Mouse (Mus musculus): ENCODE measurements at regions not wholly inside any gene's neighbourhood (a gene's known extent, or its start where the extent isn't known, plus 50 kb on each side); places are given as distances from the start of the nearest gene placed in this dataset.
A peak's percentile ranks its signal among the peaks of the same experiment; 100 is the strongest.

DNA sequence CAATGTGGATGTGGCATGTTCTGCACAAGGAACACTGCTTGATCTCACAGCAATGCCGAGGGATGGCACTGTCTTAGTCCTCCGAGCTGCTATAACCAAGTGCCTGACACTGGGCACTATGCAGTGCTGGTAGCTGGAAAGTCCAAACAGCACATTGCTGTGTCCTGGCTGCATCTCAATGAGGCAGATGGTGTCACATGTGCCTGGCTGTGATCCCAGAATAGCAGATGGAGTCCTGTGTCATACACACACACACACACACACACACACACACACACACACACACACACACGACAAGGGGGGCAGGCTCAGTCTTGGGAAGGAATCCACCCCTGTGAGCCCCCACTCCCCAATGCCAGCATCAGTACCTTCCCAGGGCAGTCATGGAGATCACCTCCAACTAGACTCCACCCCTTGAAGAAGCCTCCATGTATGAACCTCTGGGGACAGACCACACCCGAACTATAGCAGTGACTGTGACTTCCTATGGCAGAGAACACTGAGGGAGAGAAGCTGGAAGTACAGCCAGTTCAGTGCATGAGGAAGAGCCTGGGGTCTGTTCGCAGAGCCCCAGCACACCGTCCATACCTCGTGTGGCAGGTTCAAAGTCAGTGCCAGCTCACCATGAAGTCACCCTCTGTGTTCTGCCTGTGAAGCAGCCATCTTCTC lies 160.3 kb downstream of the Cryba4 start:
- Histone ChIP-seq H3K27ac (replicated peaks) (peak overlapping the region; percentile 92), H3K27me3 (no peaks in the 10 kb centered on the region), H3K9ac (replicated peaks) (no peak overlapping the region), H3K4me3 (no peak overlapping the region), H3K36me3 (no peaks in the 10 kb centered on the region), H3K4me2 (replicated peaks) (no peak overlapping the region), H3K9me3 (no peaks in the 10 kb centered on the region), H3K4me1 (peaks cover 36% of the 10 kb centered on the region)
- 48% methylated on average over 7 of the region's 7 CpGs for WGBS
- ATAC-seq (replicated peaks): peak; percentile 75

DNA sequence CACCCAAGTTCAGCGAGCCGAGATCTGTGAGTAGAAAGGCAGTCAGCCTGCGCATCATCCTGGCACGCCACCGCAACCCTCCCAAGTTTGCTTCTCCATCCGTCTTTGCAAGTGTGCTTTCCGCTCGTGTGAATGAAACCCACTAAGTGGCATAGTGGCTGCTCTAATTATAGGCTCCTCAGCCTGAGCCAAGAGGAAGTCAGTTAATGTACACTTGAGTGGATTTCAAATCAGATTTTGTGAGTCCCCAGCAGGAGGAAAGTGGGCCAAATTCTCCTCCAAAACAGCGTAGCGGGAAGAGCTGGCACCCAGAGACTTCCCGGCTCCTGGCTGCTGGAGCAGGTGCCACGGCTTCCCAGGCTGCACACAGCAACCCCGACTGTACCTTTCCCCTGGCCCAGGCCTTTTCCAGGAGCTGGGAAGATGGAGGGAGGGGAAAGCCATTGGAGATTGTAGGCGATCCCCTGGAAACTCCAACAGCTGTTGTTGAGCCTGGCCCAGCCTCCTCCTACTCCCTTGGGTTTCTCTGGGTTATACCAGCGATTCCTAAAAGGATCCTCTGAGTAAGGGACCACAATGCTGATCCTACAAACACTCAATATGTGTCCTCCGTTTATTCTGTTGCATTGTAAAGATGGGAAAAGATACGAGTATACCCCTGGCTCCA lies 158.3 kb downstream of the Cryba4 start:
- Histone ChIP-seq H3K27ac (replicated peaks) (peak overlapping the region; percentile 92), H3K9me3 (no peaks in the 10 kb centered on the region), H3K27me3 (no peaks in the 10 kb centered on the region), H3K4me1 (peaks cover 48% of the 10 kb centered on the region), H3K9ac (replicated peaks) (no peak overlapping the region), H3K36me3 (no peaks in the 10 kb centered on the region), H3K4me3 (no peak overlapping the region), H3K4me2 (replicated peaks) (peak overlapping the region; percentile 14; the same call in 1 of the 2 replicates)
- 27% methylated on average over 17 of the region's 17 CpGs for WGBS
- peak; percentile 79 for ATAC-seq (replicated peaks)

DNA sequence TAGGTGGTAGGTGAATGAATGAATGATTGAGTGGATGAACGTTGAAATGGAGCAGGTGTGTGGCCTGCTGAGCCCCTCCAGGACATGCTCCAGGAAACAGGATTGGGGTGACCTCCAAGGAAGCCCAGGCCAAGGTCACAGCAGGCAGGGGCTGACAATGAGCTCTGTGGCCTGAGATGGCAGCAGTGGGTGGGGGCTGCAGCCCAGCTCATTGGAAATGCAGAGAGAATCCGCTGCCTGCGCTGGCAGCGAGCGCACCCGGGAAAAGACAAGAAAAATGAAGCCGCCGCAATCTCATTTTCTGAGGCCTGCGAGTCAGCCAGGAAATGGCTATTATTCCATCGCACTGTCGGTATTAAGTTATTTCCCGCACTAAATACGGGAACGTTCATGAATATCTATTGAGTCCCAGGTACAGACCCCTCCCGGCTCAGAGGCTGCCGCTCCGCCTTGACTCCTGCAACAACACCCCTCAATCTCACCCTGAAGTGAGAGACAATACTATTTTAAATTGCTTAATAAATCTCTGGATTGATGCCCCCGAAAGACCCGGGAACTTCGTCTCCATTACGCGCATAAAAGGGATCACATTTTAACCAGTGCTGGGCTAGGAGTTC lies 153.7 kb downstream of the Cryba4 start:
- Histone ChIP-seq H3K9me3 (no peaks in the 10 kb centered on the region), H3K4me2 (replicated peaks) (peak overlapping the region; percentile 14; the same call in 1 of the 2 replicates), H3K27me3 (no peaks in the 10 kb centered on the region), H3K4me3 (no peak overlapping the region), H3K4me1 (peaks cover 38% of the 10 kb centered on the region), H3K9ac (replicated peaks) (no peak overlapping the region), H3K36me3 (no peaks in the 10 kb centered on the region), H3K27ac (replicated peaks) (peak overlapping the region; percentile 32)
- 26% methylated on average over 22 of the region's 22 CpGs for whole genome bisulfite sequencing
- ATAC-seq (replicated peaks): no peak

DNA sequence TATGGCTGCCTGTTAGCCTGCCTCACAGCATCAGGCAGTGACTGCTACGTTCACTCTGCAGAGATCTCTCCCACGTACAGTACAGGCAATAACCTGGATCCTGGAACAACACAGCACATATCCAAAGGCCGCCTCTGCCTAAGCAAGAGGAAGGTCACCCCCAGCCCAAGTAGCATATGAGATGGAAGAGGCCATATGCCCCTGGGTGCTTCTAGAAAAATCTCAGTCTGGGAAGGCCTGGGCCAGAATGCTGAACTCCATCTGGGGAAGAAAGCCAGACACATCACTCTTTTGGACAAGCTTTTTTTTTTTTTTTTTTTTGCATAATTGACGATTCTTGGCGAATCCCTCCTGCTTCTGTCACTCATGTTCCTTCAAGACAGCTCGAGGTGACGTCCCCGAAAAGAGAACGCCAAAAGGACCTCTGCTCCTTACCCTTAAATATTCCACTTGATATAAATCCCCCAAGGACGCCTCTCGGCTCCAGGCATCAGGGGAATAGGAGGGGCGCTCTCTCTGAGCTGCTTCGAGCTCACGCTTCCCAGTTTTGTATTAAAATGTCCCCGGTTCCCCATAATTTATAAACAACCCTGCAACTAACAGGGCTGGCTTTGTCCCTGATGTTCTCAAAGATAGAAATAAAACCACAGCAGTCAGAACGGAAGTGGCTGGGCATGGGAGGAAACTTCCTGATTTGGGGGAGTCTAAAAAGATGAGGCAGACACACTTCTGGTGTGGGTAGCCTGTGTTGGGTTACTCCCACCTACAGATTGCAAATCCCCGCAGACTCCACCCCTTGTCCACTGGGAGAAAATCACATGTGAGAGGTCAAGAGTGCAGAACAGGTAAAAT lies 150.4 kb downstream of the Cryba4 start:
- Histone ChIP-seq H3K36me3 (no peaks in the 10 kb centered on the region), H3K9ac (replicated peaks) (no peak overlapping the region), H3K27me3 (no peaks in the 10 kb centered on the region), H3K9me3 (no peaks in the 10 kb centered on the region), H3K4me3 (no peak overlapping the region), H3K27ac (replicated peaks) (peak overlapping the region; percentile 77), H3K4me1 (peaks cover 27% of the 10 kb centered on the region), H3K4me2 (replicated peaks) (no peak overlapping the region)
- peak; percentile 53 for ATAC-seq (replicated peaks)
- WGBS: 48% methylated on average over 17 of the region's 17 CpGs

DNA sequence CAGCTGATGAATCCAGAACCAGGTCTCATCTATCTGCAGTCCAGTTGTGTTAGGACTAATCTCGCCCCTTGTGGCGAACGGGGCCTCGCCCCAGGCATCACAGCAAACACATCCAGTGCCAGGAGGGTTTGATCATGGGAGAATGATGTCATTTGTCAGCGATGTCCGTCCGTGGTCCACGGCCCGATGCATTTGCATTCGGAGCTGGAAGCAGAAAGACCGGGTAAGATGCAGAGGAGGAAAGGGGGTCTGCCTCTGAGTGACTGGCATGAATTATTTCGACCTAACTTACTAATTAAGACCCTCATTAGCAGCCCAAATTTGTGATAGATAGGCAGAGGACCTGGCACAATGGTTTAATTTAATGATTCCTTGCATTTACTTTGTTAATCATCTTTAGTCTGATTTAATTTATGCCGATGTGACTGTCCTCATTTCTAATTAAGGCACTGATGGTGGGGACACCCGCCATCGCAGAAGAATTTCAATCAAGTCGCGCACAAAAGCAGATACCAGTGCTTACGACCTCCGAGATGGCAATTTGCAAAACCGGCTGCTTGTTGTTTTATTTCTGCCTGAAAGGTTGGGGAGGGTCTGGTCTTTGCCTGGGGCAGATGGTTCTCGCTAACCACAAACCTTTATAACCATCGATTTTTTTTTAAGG lies 141.9 kb downstream of the Cryba4 start:
- H3K4me3 ChIP-seq: no peak overlapping the region
- H3K36me3 ChIP-seq: no peaks in the 10 kb centered on the region
- H3K9ac ChIP-seq (replicated peaks): no peak overlapping the region; the same call in 1 of the 2 replicates
- 8% methylated on average over 22 of the region's 22 CpGs for WGBS
- no peaks in the 10 kb centered on the region for H3K9me3 ChIP-seq
- no peaks in the 10 kb centered on the region for H3K27me3 ChIP-seq
- H3K27ac ChIP-seq (replicated peaks): peak overlapping the region; percentile 76
- H3K4me1 ChIP-seq: peaks cover 16% of the 10 kb centered on the region
- no peak overlapping the region for H3K4me2 ChIP-seq (replicated peaks)
- ATAC-seq (replicated peaks): peak; percentile 83

DNA sequence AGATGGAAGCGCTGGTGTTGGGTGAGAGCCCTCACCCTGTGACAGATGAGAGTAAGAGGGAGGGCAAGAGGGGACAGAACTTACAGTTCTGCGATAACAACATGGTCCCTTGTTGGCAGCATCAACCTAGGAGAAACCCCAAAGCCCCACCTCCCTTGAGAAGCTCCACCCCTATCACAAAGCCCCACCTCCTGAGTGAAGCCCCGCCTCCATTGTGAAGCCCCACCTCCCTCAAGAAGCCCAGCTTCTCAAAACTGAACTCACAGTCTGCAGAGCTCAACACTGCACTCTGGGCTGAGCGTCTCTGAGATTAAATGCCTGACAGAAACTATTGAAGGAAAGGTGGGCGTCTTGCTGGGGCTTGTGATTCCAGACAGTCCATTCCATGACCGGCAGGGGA lies 131.6 kb downstream of the Cryba4 start:
- Histone ChIP-seq H3K9me3 (no peaks in the 10 kb centered on the region), H3K9ac (replicated peaks) (no peak overlapping the region), H3K4me1 (peaks cover 30% of the 10 kb centered on the region), H3K36me3 (no peaks in the 10 kb centered on the region), H3K4me3 (no peak overlapping the region), H3K27ac (replicated peaks) (no peak overlapping the region), H3K4me2 (replicated peaks) (no peak overlapping the region), H3K27me3 (no peaks in the 10 kb centered on the region)
- ATAC-seq (replicated peaks): no peak
- WGBS: 70% methylated on average over 6 of the region's 6 CpGs

DNA sequence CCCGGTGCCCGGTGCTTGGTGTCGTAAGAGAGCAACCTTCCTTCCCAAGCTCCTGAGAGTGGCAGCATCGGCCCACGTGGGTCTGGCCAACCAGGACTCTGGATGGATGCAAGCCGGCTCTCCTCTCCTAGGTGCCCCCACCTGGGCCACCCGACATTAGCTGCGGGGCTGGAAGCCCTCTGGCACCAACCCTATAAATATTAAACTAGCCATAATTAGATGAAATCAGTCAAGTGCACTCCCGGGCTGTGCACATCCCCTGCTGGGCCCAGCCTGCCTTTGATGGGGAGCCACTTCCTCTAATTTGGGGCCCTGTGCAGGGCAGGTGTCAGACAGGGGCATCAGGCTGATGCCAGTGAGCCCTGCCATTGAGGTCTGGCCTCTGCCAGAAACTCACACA lies 130.8 kb downstream of the Cryba4 start:
- H3K9me3 ChIP-seq: no peaks in the 10 kb centered on the region
- no peaks in the 10 kb centered on the region for H3K36me3 ChIP-seq
- no peaks in the 10 kb centered on the region for H3K27me3 ChIP-seq
- H3K4me3 ChIP-seq: no peak overlapping the region
- H3K4me1 ChIP-seq: peaks cover 30% of the 10 kb centered on the region
- no peak overlapping the region for H3K27ac ChIP-seq (replicated peaks)
- no peak overlapping the region for H3K4me2 ChIP-seq (replicated peaks)
- no peak overlapping the region for H3K9ac ChIP-seq (replicated peaks)
- peak; percentile 47 for ATAC-seq (replicated peaks)
- WGBS: 50% methylated on average over 9 of the region's 9 CpGs

DNA sequence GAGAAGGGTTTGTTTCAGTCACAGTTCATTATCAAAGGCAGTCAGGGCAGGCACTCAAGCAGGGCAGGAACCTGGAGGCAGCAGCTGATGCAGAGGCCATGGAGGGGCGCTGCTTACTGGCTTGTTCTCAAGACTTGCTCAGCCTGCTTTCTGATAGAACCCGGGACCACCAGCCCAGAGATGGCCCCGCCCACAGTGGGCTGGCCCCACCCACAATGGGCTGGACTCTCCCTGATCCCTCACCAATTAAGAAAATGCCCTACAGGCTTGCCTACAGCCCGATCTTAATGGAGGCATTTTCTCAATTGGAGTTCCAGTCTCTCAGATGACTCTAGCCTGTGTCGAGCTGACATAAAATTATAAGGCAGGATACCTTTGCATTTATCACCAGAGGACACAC lies 129.7 kb downstream of the Cryba4 start:
- Histone ChIP-seq H3K9ac (replicated peaks) (no peak overlapping the region), H3K27me3 (no peaks in the 10 kb centered on the region), H3K36me3 (no peaks in the 10 kb centered on the region), H3K4me2 (replicated peaks) (no peak overlapping the region), H3K27ac (replicated peaks) (no peak overlapping the region), H3K9me3 (no peaks in the 10 kb centered on the region), H3K4me3 (no peak overlapping the region), H3K4me1 (peaks cover 30% of the 10 kb centered on the region)
- WGBS: 5% methylated on average over 5 of the region's 5 CpGs
- ATAC-seq (replicated peaks): no peak

DNA sequence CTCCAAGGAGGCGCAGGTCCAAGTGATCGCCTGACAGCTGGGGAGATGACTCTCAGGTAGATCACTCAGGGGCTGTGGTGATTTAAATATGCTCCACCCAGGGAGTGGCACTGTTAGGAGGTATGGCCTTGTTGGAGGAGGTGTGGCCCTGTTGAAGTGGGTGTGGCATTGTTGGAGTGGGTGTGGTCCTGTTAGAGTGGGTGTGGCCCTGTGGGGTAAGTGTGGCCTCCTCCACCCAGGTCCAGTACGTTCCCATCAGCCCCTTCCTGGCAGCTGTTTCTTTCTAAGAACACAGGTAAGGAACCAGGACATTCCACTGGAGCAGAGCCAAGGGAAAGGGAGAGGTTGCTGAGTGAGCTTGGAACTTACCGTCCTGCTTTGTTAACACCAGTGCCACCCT lies 125.1 kb downstream of the Cryba4 start:
- Histone ChIP-seq H3K4me2 (replicated peaks) (no peak overlapping the region), H3K36me3 (no peaks in the 10 kb centered on the region), H3K27ac (replicated peaks) (no peak overlapping the region), H3K4me1 (peaks cover 17% of the 10 kb centered on the region), H3K9me3 (no peaks in the 10 kb centered on the region), H3K9ac (replicated peaks) (no peak overlapping the region), H3K27me3 (no peaks in the 10 kb centered on the region), H3K4me3 (no peak overlapping the region)
- ATAC-seq (replicated peaks): no peak
- WGBS: 75% methylated on average over 4 of the region's 4 CpGs

DNA sequence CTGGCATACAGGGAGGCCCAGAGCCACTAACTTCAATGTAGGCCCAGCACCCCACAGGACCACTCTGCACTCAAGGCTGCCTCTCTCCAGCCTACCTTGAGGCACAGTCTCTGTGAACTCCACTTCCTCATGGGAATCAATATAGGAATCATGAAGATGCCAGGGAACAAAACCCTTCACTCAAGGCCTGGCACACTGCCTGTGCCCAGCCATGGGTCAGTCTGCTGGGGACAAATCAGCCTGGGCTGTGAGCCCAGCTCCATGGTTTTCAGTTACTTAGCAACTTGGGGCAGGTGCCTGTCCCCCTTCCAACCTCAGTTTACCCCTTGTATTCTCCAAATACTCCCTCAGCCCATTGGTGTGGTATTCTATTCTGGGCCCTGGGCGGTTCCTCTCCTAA lies 119.6 kb downstream of the Cryba4 start:
- Histone ChIP-seq H3K4me1 (peaks cover 46% of the 10 kb centered on the region), H3K4me2 (replicated peaks) (no peak overlapping the region), H3K9me3 (no peaks in the 10 kb centered on the region), H3K27ac (replicated peaks) (peak overlapping the region; percentile 87), H3K4me3 (no peak overlapping the region), H3K27me3 (no peaks in the 10 kb centered on the region), H3K36me3 (no peaks in the 10 kb centered on the region), H3K9ac (replicated peaks) (no peak overlapping the region)
- 78% methylated on average over 1 of the region's 1 CpGs for WGBS
- ATAC-seq (replicated peaks): peak; percentile 14; the same call in 1 of the 2 replicates

DNA sequence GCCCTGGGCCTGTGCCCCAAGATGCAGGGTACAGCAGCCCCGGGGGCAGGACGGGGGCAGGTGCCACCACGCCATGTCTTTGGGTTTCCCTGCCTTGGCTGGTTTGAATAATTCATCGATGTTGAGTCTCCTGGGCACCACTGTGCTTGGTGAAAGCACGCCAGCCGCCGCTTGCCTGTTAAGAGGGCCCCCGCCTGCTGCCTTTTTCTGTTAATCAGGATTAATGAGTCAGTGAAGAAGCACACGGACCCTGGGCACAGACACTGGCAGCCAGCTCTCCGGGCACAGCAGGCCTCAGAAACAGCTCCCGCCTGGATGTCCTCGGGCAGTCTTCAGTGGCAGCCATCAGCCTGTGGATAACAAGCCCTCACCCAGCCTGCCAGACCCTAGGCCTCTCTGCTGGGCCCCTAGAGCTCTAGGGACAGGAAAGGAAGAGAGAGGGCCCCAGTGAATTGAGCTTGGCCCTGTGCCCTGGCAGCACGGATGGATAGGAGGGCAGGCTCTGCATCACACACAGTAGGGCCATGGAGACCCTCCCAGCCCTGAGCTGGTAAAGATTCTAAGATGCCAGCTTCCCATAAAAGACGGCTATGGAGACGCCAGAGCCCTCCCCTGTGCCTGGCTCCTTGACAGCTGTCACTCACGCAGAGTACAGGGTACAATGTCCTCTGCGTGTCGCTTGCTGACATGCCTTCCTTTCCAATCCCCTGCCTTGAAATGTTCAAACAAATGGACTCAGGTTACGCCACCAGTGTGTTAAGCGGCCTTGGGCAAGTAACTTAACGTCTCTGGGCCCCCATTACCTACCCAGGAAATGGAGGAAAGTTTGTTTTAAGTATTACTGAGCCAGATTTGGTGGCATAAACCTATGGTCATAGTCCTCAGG lies 118.4 kb downstream of the Cryba4 start:
- H3K4me3 ChIP-seq: no peak overlapping the region
- no peaks in the 10 kb centered on the region for H3K9me3 ChIP-seq
- WGBS: 18% methylated on average over 21 of the region's 21 CpGs
- no peaks in the 10 kb centered on the region for H3K36me3 ChIP-seq
- no peak overlapping the region for H3K4me2 ChIP-seq (replicated peaks)
- no peaks in the 10 kb centered on the region for H3K27me3 ChIP-seq
- H3K27ac ChIP-seq (replicated peaks): peak overlapping the region; percentile 87
- peak; percentile 92 for ATAC-seq (replicated peaks)
- H3K9ac ChIP-seq (replicated peaks): no peak overlapping the region
- peaks cover 46% of the 10 kb centered on the region for H3K4me1 ChIP-seq
